Mouse (Mus musculus): ENCODE measurements around the gene Ap1m2. TPM values are rescaled to one million over a fixed set of nuclear protein-coding genes. Genes with fewer than 3 reads are reported as not detected.
A peak's percentile ranks its signal among the peaks of the same experiment; 100 is the strongest.
"Not testable (repeated sequence)": the region's sequence is repeated elsewhere in the genome, so short reads cannot be mapped to it uniquely, and the experiment has no call there.

The Ap1m2 gene
- polyA plus RNA-seq, 1 experiment: not detected

DNA sequence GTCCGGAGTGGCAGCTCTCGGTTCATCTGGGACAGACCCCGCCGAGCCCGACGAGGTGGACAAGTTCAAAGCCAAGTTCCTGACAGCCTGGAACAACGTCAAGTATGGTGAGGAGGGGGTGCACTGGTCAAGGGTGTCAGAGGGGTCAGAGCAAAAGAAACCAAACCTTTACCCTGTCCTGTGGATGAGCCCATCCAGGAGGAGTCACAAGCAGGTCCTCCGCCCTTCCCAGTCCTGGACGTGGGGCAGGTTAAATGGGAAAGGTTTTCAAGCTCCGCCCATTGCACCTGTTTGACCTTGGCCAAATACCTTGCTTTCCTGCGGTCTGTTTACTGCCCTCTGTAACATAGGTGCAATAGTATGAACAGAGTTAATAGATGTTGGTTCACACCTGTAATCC, 46.5 kb downstream of the Ap1m2 start:
- Histone ChIP-seq H3K27ac (replicated peaks; ENCODE audit: low read depth, low read length) (peak overlapping the region; percentile 36), H3K4me1 (ENCODE audit: control insufficient read depth, insufficient read depth, insufficient read length, low read length) (peaks cover 6% of the 10 kb centered on the region), H3K4me3 (ENCODE audit: insufficient read depth, low read depth, low read length) (peak overlapping the region; percentile 79)

DNA sequence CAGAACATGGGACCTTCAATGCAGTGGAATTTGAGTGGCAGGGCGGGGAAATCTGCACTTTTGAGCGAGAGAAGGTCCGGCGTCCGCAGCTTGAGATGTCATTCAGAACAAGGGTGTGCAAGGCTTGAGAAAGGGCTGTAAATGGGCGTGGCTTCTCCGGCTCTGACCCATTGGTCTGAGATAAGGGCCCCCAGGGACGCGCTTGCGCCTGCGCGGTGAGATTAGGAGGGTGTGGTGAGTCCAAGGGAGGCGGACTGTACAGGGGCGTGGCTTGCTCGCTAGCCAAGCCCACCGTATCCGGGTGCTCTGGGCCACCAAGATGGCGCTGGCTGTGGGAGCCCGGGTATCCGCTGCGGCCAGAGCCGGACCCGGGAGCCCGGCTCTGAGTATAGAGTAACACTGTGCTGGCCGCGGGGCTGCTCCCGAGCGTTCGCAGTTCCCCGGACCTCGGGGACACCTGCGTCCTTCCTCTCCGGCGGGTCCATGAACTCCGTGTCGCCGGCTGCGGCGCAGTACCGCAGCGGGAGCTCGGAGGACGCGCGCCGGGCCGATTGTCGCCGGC, 47.1 kb downstream of the Ap1m2 start, which contains the start of gene Atg4d:
TSS of gene Atg4d (plus strand) at position 294 of the 562 bp plus-strand sequence.
- Histone ChIP-seq H3K4me1 (ENCODE audit: control insufficient read depth, insufficient read depth, insufficient read length, low read length) (peaks cover 6% of the 10 kb centered on the region), H3K4me3 (ENCODE audit: insufficient read depth, low read depth, low read length) (peak within 1 kb of the TSS; percentile 79), H3K27ac (replicated peaks; ENCODE audit: low read depth, low read length) (peak within 1 kb of the TSS; percentile 36)

DNA sequence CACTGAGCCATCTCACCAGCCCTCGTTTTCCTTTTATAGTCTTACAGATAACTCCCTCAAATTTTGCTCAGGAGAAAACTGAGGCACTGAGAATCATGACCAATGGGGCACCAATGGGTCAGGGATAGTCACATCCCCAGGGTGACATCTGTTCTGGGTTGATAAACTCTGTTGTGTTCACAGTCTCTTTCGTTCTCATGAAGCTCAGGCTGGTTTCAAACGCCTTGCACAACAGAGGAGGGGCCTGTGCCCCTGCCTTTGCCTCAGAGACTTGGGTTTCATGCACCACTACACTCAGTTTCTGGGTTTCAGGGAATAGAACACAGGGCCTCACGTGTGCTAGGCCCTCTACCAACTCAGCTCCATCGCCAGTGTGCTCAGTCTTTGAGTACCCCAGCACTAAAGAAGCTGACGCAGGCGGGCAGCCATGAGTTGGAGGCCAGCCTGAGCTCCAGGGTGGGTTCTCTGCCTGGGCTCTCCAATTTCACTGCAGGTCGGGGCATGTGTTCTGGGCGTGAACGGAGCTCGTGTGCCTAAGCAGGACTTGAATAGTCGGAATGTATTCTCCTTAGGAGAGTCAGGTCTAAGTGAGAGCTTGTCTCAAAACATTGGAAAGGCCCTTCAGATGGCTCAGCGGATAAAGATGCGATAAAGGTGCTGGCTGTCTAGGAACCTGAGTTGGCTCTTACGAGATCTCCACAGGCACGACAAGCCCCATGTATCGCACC, 47.7 kb downstream of the Ap1m2 start:
- Histone ChIP-seq H3K27ac (replicated peaks; ENCODE audit: low read depth, low read length) (0 out of 2 replicates have a peak overlapping the region, but pooled peaks have one; percentile 26), H3K4me3 (ENCODE audit: insufficient read depth, low read depth, low read length) (peak overlapping the region; percentile 49)

DNA sequence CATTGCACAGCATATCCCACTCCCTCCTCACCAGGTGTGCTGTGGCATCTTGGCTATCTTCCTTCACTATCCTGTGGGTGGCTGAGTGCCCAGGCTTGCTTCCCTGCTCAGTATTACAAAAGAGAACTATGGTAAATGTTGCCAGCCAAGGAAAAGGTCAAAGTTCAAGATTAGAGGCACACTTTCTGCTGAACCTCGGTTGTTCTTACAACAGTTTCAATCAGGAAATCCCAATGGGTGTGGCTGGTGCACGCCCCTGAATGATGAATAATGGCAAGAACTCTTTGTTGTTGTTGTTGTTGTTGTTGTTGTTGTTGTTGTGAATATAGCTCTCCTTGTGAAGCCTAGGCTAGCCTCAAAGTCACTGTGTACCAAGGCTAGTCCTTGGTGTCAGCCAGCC, 50.3 kb downstream of the Ap1m2 start:
- H3K4me3 ChIP-seq (ENCODE audit: insufficient read depth, low read depth, low read length): no peak overlapping the region
- peaks cover 5% of the 10 kb centered on the region for H3K4me1 ChIP-seq (ENCODE audit: control insufficient read depth, insufficient read depth, insufficient read length, low read length)
- 0 out of 2 replicates have a peak overlapping the region, but pooled peaks have one; percentile 20 for H3K27ac ChIP-seq (replicated peaks; ENCODE audit: low read depth, low read length)

More for the DNA sequence above, 47.7 kb downstream of the Ap1m2 start:
- H3K4me1 ChIP-seq (ENCODE audit: control insufficient read depth, insufficient read depth, insufficient read length, low read length): peaks cover 6% of the 10 kb centered on the region

GRCm38 (mm10) chr9:21260491-21261040, 51.6 kb downstream of the Ap1m2 start:
- Histone ChIP-seq H3K4me3 (ENCODE audit: insufficient read depth, low read depth, low read length) (no peak overlapping the region), H3K4me1 (ENCODE audit: control insufficient read depth, insufficient read depth, insufficient read length, low read length) (no peaks in the 10 kb centered on the region; the same call in none of the 2 replicates), H3K27ac (replicated peaks; ENCODE audit: low read depth, low read length) (no peak overlapping the region)

- H3K27ac ChIP-seq (replicated peaks; ENCODE audit: low read depth, low read length); H3K4me1 ChIP-seq (ENCODE audit: control insufficient read depth, insufficient read depth, insufficient read length, low read length); H3K4me3 ChIP-seq (ENCODE audit: insufficient read depth, low read depth, low read length): not testable (repeated sequence)
Observed at GRCm38 (mm10) chr9:21256349-21256748, 55.8 kb downstream of the Ap1m2 start.

DNA sequence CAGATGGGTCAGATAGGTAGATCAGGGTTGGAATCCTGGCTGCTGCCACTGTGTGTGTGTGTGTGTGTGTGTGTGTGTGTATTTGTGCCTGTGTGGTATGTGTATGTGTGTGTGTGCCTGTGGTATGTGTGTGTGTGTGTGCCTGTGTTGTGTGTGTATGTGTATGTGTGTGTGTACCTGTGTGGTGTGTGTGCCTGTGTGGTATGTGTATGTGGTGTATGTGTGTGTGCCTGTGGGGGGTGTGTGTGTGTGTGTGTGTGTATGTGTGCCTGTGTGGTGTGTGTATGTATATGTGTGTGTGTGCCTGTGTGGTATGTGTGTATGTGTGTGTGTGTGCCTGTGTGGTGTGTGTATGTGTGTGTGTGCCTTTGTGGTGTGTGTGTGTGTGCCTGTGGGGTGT, 57.4 kb downstream of the Ap1m2 start:
- Histone ChIP-seq H3K27ac (replicated peaks; ENCODE audit: low read depth, low read length) (no peak overlapping the region), H3K4me1 (ENCODE audit: control insufficient read depth, insufficient read depth, insufficient read length, low read length) (peaks cover 5% of the 10 kb centered on the region; the same call in 1 of the 2 replicates), H3K4me3 (ENCODE audit: insufficient read depth, low read depth, low read length) (no peak overlapping the region)

DNA sequence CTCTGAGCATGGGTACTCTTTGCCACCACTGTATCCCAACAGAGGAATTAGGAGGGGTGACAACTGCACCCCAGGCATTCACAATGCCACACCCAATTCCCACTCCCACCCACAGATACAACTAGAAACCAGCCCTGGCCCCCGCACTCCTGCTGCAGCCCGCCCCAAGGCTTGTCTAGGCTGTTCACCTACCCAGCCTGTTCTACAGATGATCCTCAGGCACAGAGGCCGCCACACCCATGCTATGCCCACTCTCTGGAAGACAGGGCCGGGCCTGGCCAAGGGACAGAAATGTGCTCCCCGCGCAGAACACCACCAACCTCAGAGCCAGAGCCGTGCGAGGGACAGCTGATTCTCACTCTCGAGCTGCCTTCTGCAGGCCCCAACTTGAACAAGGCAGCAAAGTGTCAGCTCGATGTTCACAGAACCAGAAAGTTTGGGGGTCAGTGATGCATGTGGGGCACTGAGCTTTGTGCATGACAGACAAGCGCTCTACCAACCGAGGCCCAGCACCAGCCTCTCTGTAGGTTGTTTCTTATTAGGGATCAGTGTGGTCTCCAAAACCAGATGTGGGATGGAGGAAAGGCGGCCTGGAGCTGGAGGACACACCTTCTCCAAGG, 60.9 kb downstream of the Ap1m2 start:
- no peak overlapping the region for H3K4me3 ChIP-seq (ENCODE audit: insufficient read depth, low read depth, low read length)
- H3K4me1 ChIP-seq (ENCODE audit: control insufficient read depth, insufficient read depth, insufficient read length, low read length): peaks cover 5% of the 10 kb centered on the region; the same call in 1 of the 2 replicates
- no peak overlapping the region for H3K27ac ChIP-seq (replicated peaks; ENCODE audit: low read depth, low read length)

GRCm38 (mm10) chr9:21250509-21250908, 61.6 kb downstream of the Ap1m2 start:
- no peak overlapping the region for H3K4me3 ChIP-seq (ENCODE audit: insufficient read depth, low read depth, low read length)
- no peak overlapping the region for H3K27ac ChIP-seq (replicated peaks; ENCODE audit: low read depth, low read length)
- peaks cover 5% of the 10 kb centered on the region; the same call in 1 of the 2 replicates for H3K4me1 ChIP-seq (ENCODE audit: control insufficient read depth, insufficient read depth, insufficient read length, low read length)

- no peak overlapping the region; the same call in 1 of the 2 replicates for H3K27ac ChIP-seq (replicated peaks; ENCODE audit: low read depth, low read length)
- no peak overlapping the region for H3K4me3 ChIP-seq (ENCODE audit: insufficient read depth, low read depth, low read length)
- H3K4me1 ChIP-seq (ENCODE audit: control insufficient read depth, insufficient read depth, insufficient read length, low read length): peaks cover 5% of the 10 kb centered on the region; the same call in 1 of the 2 replicates
Observed at GRCm38 (mm10) chr9:21249629-21250508, 62.3 kb downstream of the Ap1m2 start.

DNA sequence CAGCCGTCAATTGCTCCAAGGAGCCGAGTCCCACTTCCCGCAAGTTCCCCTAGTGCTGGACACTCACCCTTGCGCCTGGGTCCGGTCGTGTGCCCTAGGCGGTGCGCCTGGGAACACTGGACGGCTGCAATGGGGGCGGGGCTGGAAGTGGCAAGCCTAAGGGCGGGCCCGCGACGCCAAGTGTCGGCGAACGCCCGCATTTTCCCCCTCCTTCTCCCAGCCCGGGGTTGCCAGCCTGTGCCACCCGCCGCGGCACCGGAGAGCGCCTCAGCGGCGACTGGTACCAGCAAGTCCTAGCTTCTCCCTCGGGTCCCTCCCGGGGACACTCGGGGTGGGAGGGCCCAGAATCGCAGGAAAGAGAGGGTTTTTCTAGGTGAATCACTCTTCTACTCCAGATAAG, 63.8 kb downstream of the Ap1m2 start, which contains the start of gene S1pr5:
TSS of gene S1pr5 (minus strand) at position 118 of the 400 bp plus-strand sequence.
- H3K4me3 ChIP-seq (ENCODE audit: insufficient read depth, low read depth, low read length): peak within 1 kb of the TSS; percentile 43
- H3K27ac ChIP-seq (replicated peaks; ENCODE audit: low read depth, low read length): no peak within 1 kb of the TSS; the same call in 1 of the 2 replicates

DNA sequence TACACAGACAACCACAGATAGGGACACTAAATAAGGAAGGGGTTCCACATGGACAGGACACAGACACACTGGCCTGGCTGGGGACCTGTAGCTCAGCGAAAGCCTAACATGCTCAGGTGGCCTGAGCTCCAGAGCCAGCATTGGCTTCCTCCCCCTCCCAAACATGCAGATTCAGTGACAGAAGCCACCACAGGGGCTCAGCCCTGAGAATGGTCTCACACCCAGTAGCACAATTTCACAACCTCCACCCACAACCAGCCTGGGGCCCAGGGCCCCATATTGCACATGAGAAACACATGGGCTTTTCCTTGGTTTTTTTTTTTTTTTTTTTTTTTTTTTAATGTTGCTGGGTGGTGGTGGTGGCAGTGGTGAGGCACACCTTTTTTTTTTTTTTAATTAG, 65.8 kb downstream of the Ap1m2 start:
- H3K27ac ChIP-seq (replicated peaks; ENCODE audit: low read depth, low read length): no peak overlapping the region

More for the DNA sequence above, 63.8 kb downstream of the Ap1m2 start, which contains the start of gene S1pr5:
- peaks cover 5% of the 10 kb centered on the region; the same call in 1 of the 2 replicates for H3K4me1 ChIP-seq (ENCODE audit: control insufficient read depth, insufficient read depth, insufficient read length, low read length)

DNA sequence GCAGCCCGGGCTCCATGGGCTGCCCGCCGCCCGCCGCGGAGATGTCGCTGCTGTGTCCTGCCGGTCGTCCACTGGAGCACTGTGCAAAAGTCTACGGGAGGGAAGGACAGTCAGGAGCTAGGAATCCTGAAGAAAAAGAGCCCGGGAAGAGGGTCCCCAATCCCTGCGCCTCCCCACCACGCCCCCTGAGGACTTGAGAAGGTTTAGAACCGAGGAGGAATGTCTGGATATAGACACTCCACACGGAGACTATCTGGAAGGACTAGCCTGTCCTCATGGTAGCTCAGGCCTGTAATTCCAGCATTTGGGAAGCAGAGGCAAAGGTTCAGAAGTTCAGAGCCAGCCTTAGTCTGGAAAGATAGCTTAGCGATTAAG, 67.0 kb downstream of the Ap1m2 start:
- Histone ChIP-seq H3K4me1 (ENCODE audit: control insufficient read depth, insufficient read depth, insufficient read length, low read length) (peaks cover 2% of the 10 kb centered on the region; the same call in 1 of the 2 replicates), H3K4me3 (ENCODE audit: insufficient read depth, low read depth, low read length) (peak overlapping the region; percentile 47; the same call in 1 of the 2 replicates), H3K27ac (replicated peaks; ENCODE audit: low read depth, low read length) (no peak overlapping the region)

More for the DNA sequence above, 65.8 kb downstream of the Ap1m2 start:
- Histone ChIP-seq H3K4me3 (ENCODE audit: insufficient read depth, low read depth, low read length) (no peak overlapping the region), H3K4me1 (ENCODE audit: control insufficient read depth, insufficient read depth, insufficient read length, low read length) (peaks cover 5% of the 10 kb centered on the region; the same call in 1 of the 2 replicates)

GRCm38 (mm10) chr9:21244428-21245112, 67.6 kb downstream of the Ap1m2 start:
- no peak overlapping the region for H3K27ac ChIP-seq (replicated peaks; ENCODE audit: low read depth, low read length)
- H3K4me3 ChIP-seq (ENCODE audit: insufficient read depth, low read depth, low read length): peak overlapping the region; percentile 47
- no peaks in the 10 kb centered on the region for H3K4me1 ChIP-seq (ENCODE audit: control insufficient read depth, insufficient read depth, insufficient read length, low read length)
